Mouse (Mus musculus) frontal cortex, adult (tissue): ENCODE results near the gene Grap.
A peak's percentile ranks its signal among the peaks of the same experiment; 100 is the strongest.
"Not testable (repeated sequence)": the region's sequence is repeated elsewhere in the genome, so short reads cannot be mapped to it uniquely, and the experiment has no call there.

ENCODE experiments used
- ATAC-seq: cut with Nextera tagmentation; 2 replicates; pipeline ENCODE4 v1.9.2; 2017; ENCODE audit warnings: mild to moderate bottlenecking, moderate library complexity, mixed read lengths; ENCODE audit not compliant: low TSS enrichment

The Grap gene

GRCm38 (mm10) chr11:61652686-61653447 lies at the start of gene Grap:
TSS of gene Grap (plus strand) at chr11:61653265.
- ATAC-seq = no peak

GRCm38 (mm10) chr11:61608072-61608471 lies 45.0 kb upstream of the Grap start:
- no peak for ATAC-seq

- peak; percentile 69; the same call in 1 of the 2 replicates for ATAC-seq
Observed at GRCm38 (mm10) chr11:61611197-61611596, 41.9 kb upstream of the Grap start.

- ATAC-seq = no peak
Observed at GRCm38 (mm10) chr11:61612116-61612635, 40.9 kb upstream of the Grap start.

GRCm38 (mm10) chr11:61614401-61614800 lies 38.7 kb upstream of the Grap start:
- ATAC-seq = no peak

- no peak for ATAC-seq
Observed at GRCm38 (mm10) chr11:61615686-61616522, 37.2 kb upstream of the Grap start.

- ATAC-seq = no peak
Observed at GRCm38 (mm10) chr11:61616523-61617292, 36.4 kb upstream of the Grap start.

- no peak for ATAC-seq
Observed at GRCm38 (mm10) chr11:61617293-61617975, 35.6 kb upstream of the Grap start.

- no peak for ATAC-seq
Observed at GRCm38 (mm10) chr11:61618131-61618530, 34.9 kb upstream of the Grap start.

GRCm38 (mm10) chr11:61618571-61618970 lies 34.5 kb upstream of the Grap start:
- ATAC-seq = no peak

GRCm38 (mm10) chr11:61619356-61619755 lies 33.7 kb upstream of the Grap start:
- ATAC-seq = no peak

- 0 out of 2 replicates have a peak, but pooled peaks have one; percentile 21 for ATAC-seq
Observed at GRCm38 (mm10) chr11:61619791-61620241, 33.2 kb upstream of the Grap start.

GRCm38 (mm10) chr11:61620254-61620670 lies 32.8 kb upstream of the Grap start:
- ATAC-seq = peak; percentile 75

- no peak for ATAC-seq
Observed at GRCm38 (mm10) chr11:61620762-61621161, 32.3 kb upstream of the Grap start.

GRCm38 (mm10) chr11:61625136-61625535 lies 27.9 kb upstream of the Grap start:
- ATAC-seq = peak; percentile 76

- ATAC-seq = no peak
Observed at GRCm38 (mm10) chr11:61626509-61626908, 26.6 kb upstream of the Grap start.

- no peak for ATAC-seq
Observed at GRCm38 (mm10) chr11:61629621-61630020, 23.4 kb upstream of the Grap start.

- not testable (repeated sequence) for ATAC-seq
Observed at GRCm38 (mm10) chr11:61636309-61636708, 16.8 kb upstream of the Grap start.

GRCm38 (mm10) chr11:61637413-61637812 lies 15.7 kb upstream of the Grap start:
- no peak for ATAC-seq

- ATAC-seq = no peak
Observed at GRCm38 (mm10) chr11:61637856-61638255, 15.2 kb upstream of the Grap start.
